Comparison of ENCODE assay signal across 12 mouse cellular contexts in genomic region chr6:149333036-149333435, GRCm38 (mm10).
"Had no signal": no experiment of that assay in that cellular context is flagged by ENCODE, and none has a peak within 500 bp of the region (broad histone marks: within the 10 kb centered on the region; RNA-seq: fewer than 3 reads in every experiment).

No protein-coding gene starts in this region.

- H3K4me3 ChIP-seq: limb, embryonic 13.5 days; liver, embryonic 15.5 days; midbrain, embryonic 15.5 days; neural tube, embryonic 12.5 days had no signal

- ATAC-seq: intestine, embryonic 16.5 days; lung, postnatal 0 days; midbrain, embryonic 15.5 days had no signal

- H3K27ac ChIP-seq: limb, embryonic 13.5 days; liver, embryonic 15.5 days; midbrain, embryonic 15.5 days; neural tube, embryonic 12.5 days had no signal

- DNase-seq: lung, adult 2 months; lung, postnatal 36 days; retina, postnatal 1 day; right cerebral cortex, postnatal 4 days; thymus, postnatal 4 days had no signal

- H3K4me1 ChIP-seq: limb, embryonic 13.5 days; liver, embryonic 15.5 days; midbrain, embryonic 15.5 days; neural tube, embryonic 12.5 days had no signal

- H3K9ac ChIP-seq: limb, embryonic 13.5 days; liver, embryonic 15.5 days; midbrain, embryonic 15.5 days; neural tube, embryonic 12.5 days had no signal

- H3K4me2 ChIP-seq: limb, embryonic 13.5 days; liver, embryonic 11.5 days; liver, embryonic 15.5 days; midbrain, embryonic 15.5 days; neural tube, embryonic 12.5 days had no signal

- H3K27me3 ChIP-seq: limb, embryonic 13.5 days; liver, embryonic 15.5 days; midbrain, embryonic 15.5 days; neural tube, embryonic 12.5 days had no signal

- H3K9me3 ChIP-seq: limb, embryonic 13.5 days; liver, embryonic 15.5 days; midbrain, embryonic 15.5 days; neural tube, embryonic 12.5 days had no signal
